Mouse (Mus musculus) stomach, embryonic 16.5 days (tissue): ENCODE data around the gene Ap1m1. TPM values are rescaled to one million over a fixed set of nuclear protein-coding genes. Genes with fewer than 3 reads are reported as not detected.

ENCODE experiments used
- ATAC-seq: fragments of 200-750 bp; cut with Nextera tagmentation; 2 replicates; pipeline ENCODE4 v1.8.0; 2017; ENCODE audit warnings: moderate number of reproducible peaks, moderate TSS enrichment; ENCODE audit not compliant: insufficient read depth, low FRiP score
- H3K27ac ChIP-seq: fragments of 300-500 bp; sonication (generic); 2 replicates; pipeline ENCODE4 v1.5.1; 2014; ENCODE audit warnings: low read length
- H3K27me3 ChIP-seq: fragments of 300-500 bp; sonication (generic); 2 replicates; pipeline ENCODE4 v1.6.1; 2014; ENCODE audit warnings: low read length, control low read depth, mixed read lengths; ENCODE audit not compliant: control insufficient read depth, insufficient read depth
- H3K36me3 ChIP-seq: fragments of 300-500 bp; sonication (generic); 2 replicates; pipeline ENCODE4 v1.6.1; 2014; ENCODE audit warnings: low read length; ENCODE audit not compliant: control insufficient read depth, insufficient read depth
- H3K4me1 ChIP-seq: fragments of 300-500 bp; sonication (generic); 2 replicates; pipeline ENCODE4 v1.6.1; 2014; ENCODE audit warnings: low read length, control low read depth, mixed read lengths; ENCODE audit not compliant: control insufficient read depth, insufficient read depth
- H3K4me2 ChIP-seq: fragments of 300-500 bp; sonication (generic); 2 replicates; pipeline ENCODE4 v1.6.1; 2014; ENCODE audit warnings: low read depth, low read length, mixed read lengths
- H3K4me3 ChIP-seq: fragments of 300-500 bp; sonication (generic); replicated peaks from 2 replicates; pipeline ENCODE4 v1.5.1; 2014; ENCODE audit warnings: mild to moderate bottlenecking, low read length
- H3K9ac ChIP-seq: fragments of 300-500 bp; sonication (generic); 2 replicates; pipeline ENCODE4 v1.6.1; 2014; ENCODE audit warnings: low read length
- H3K9me3 ChIP-seq: fragments of 300-500 bp; sonication (generic); replicated peaks from 2 replicates; pipeline ENCODE4 v1.6.1; 2016; ENCODE audit warnings: low read length, control low read depth; ENCODE audit not compliant: control insufficient read depth
- WGBS: fragments of 180-500 bp; shearing (Covaris S2); extraction: QIAGEN DNeasy Blood & Tissue Kit; methylation state at CpG from one replicate; pipeline ENCODE4 v1.1.7; 2014; 5-methylcytosine and 5-hydroxymethylcytosine counted together
- polyA plus RNA-seq: library from polyadenylated mRNA; unstranded; fragments of >200 nt; fragmentation: Nextera tagmentation; extraction: Ambion mirVana; gene quantifications from 2 replicates; pipeline ENCODE4 v1.2.1, GENCODE M21; 2015

Gene Ap1m1
- polyA plus RNA-seq, 1 experiment from 2014 or later: 90.3 TPM

DNA sequence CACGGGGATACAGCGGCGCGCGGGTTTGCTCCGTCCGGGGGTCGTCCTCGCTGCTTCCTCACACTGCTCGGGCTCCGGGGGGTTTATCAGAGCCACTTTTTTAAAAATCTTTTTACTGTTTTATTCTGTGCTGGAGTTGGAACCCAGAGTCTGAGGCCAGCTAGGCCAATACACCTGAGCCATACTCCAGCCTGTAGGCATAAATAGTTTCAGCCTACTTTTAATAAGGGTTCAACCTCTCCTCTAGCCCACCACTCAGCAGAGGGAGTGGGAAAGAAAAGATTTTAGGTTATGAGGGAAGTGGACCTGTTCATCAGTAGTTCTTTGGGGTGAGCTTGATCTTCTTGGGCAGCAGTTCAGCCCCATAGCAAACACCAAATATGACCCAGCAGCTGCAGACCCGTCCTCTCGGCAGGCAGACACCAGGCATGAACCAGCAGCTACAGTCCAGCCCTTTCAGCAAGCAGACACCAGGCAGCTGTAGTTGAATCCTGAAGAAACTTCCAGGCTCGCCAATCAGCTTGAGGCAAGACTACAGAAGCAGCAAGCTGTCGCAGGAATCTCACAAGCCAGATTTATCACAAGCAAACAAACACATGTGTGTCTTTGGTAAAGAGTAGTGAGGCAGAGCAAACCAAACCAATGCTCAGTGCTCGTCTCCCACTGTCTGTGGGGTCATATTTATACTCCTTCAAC lies 65.5 kb downstream of the Ap1m1 start, which contains the start of gene Gm10282:
Gm10282 (minus strand) TSS at position 51 of the 696 bp plus-strand sequence.
- no peaks in the 10 kb centered on the region for H3K9me3 ChIP-seq
- H3K4me2 ChIP-seq: no peak within 1 kb of the TSS
- H3K27ac ChIP-seq: no peak within 1 kb of the TSS
- H3K27me3 ChIP-seq: peaks cover 2% of the 10 kb centered on the region; the same call in 1 of the 2 replicates
- H3K9ac ChIP-seq: no peak within 1 kb of the TSS
- ATAC-seq: no peak
- peaks cover 3% of the 10 kb centered on the region; the same call in 1 of the 2 replicates for H3K4me1 ChIP-seq
- no peaks in the 10 kb centered on the region for H3K36me3 ChIP-seq
- no peak within 1 kb of the TSS for H3K4me3 ChIP-seq
- WGBS: 72% methylated on average over 15 of the region's 16 CpGs

DNA sequence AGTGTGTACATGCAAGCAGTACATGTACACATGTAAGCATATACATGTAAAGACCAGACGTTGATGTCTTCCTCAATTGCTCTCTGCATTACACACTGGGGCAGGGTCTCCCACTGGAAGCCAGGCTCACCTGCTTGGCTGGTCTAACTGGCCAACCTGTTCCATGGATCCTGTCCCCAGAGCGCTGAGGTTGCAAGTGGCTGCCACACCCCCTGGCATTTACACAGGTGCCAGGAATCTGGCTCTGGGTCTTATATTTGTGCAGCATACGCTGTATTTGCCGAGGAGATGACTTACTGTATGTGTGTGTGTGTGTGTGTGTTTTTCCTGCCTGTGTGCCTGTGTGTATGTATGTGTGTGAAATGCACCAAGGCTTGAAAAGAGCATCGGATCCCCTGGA lies 67.1 kb downstream of the Ap1m1 start:
- WGBS: 68% methylated on average over 5 of the region's 5 CpGs
- peaks cover 3% of the 10 kb centered on the region; the same call in 1 of the 2 replicates for H3K4me1 ChIP-seq
- no peak overlapping the region for H3K4me3 ChIP-seq
- no peaks in the 10 kb centered on the region for H3K9me3 ChIP-seq
- H3K4me2 ChIP-seq: no peak overlapping the region
- ATAC-seq: no peak
- peaks cover 2% of the 10 kb centered on the region; the same call in 1 of the 2 replicates for H3K27me3 ChIP-seq
- no peak overlapping the region for H3K27ac ChIP-seq
- no peak overlapping the region for H3K9ac ChIP-seq
- no peaks in the 10 kb centered on the region for H3K36me3 ChIP-seq

Other genes with a start within 250 kb of the Ap1m1 start
- gene Cyp4f18, start 230.4 kb upstream of the Ap1m1 start, polyA plus RNA-seq: 3.8 TPM in 2 replicates
- gene Olfr372, start 198.8 kb upstream of the Ap1m1 start, polyA plus RNA-seq: not detected in 2 replicates
- gene Olfr373, start 156.8 kb upstream of the Ap1m1 start, polyA plus RNA-seq: 0.03 TPM in 1 of 2 replicates, not detected in the other
- gene Olfr374, start 133.0 kb upstream of the Ap1m1 start, polyA plus RNA-seq: 0.06 TPM in 1 of 2 replicates, not detected in the other
- gene Tpm4, start 105.0 kb upstream of the Ap1m1 start, polyA plus RNA-seq: 617 and 647 TPM in 2 replicates
- gene Rab8a, start 78.8 kb upstream of the Ap1m1 start, polyA plus RNA-seq: 127 and 155 TPM in 2 replicates
- gene Hsh2d, start 50.4 kb upstream of the Ap1m1 start, polyA plus RNA-seq: 1.4 and 2.0 TPM in 2 replicates
- gene Cib3, start 27.2 kb upstream of the Ap1m1 start, polyA plus RNA-seq: not detected in 2 replicates
- not detected in 2 replicates for gene Gm11034, start 26.4 kb upstream of the Ap1m1 start, polyA plus RNA-seq
- gene Fam32a, start 20.3 kb upstream of the Ap1m1 start, polyA plus RNA-seq: 72.7 and 73.7 TPM in 2 replicates
- 19.2 and 30.6 TPM in 2 replicates for gene Gm10282, start 65.2 kb downstream of the Ap1m1 start, polyA plus RNA-seq
- gene Klf2, start 79.0 kb downstream of the Ap1m1 start, polyA plus RNA-seq: 3.8 and 4.0 TPM in 2 replicates
- gene Eps15l1, start 181.4 kb downstream of the Ap1m1 start, polyA plus RNA-seq: 52.6 and 54.2 TPM in 2 replicates
- 3.7 and 4.7 TPM in 2 replicates for gene Calr3, start 203.9 kb downstream of the Ap1m1 start, polyA plus RNA-seq
- gene 1700030K09Rik, start 203.9 kb downstream of the Ap1m1 start, polyA plus RNA-seq: 13.5 and 13.7 TPM in 2 replicates
- gene Cherp, start 235.2 kb downstream of the Ap1m1 start, polyA plus RNA-seq: 45.6 and 49.4 TPM in 2 replicates